Mouse (Mus musculus): ENCODE measurements around the gene Ephx3. TPM values are rescaled to one million over a fixed set of nuclear protein-coding genes. Genes with fewer than 3 reads are reported as not detected.

The Ephx3 gene
- 2.2 and 7.0 TPM in 2 replicates for polyA plus RNA-seq (2012; rRNA removed; ENCODE audit: low replicate concordance)

DNA sequence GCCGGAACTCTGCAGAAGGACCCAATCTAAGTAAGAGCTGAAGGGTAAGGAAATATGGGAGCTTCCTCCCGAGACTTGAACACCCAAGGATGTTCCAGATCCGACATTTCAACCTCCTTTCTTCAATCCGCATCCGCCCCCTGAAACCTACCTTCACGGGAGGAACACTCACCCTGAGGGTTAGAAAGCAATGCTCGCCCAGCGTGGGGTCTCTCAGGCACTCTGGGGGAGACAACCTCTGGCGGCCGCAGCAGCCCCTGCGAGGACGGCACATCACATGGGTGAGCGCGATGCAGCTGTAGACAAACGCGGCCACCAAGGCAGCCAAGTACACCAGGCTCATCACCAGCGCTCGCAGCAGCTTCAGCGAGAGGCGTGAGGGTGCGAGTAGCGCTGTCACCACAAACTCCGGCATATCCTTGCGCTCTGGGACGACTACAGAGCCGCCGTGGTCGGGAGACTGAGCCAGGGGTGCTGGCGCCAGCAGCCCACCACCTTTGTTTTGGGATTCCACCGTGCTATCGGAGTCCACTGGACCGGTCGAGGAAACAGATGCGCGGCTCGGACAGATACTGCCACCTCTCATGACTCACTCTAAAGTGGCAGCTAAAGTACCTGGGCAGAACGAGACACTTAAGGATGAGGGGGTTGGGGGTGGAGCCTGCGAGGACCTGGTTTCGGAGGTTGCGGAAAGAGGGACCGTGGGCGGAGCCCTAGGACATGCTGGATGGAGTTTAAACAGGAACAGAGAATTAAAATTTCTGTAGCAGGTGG is at the start of gene Ephx3:
Gene Ephx3, minus strand, starts transcription at position 687 of the 774 bp plus-strand sequence.

DNA sequence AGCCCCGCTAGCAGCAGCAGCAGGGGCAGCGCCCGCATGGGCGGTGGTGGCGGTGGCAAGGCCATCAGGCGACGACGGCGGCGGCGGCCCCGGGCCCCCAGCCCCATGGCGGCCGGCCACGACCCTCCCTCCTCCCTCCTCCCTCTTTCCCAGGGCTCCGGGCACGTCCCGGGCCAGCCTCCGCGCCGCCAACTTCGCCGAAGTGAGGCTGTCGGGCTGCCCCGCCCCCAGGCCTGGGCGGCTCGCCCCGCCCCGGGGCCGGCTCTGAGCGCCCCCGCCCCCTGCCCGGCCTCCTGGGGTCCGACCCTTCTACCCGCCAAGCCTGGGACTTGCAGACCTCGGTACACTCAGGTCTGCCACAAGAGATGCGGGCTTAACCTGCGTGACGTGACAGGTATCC is 22.7 kb downstream of the Ephx3 start, which contains the start of gene Notch3:
Gene Notch3, minus strand, starts transcription at position 166 of the 400 bp plus-strand sequence.

Other genes starting within 250 kb of the Ephx3 start
- 5.7 and 19.9 TPM in 2 replicates for gene Rrp1b, start 153.4 kb downstream of the Ephx3 start, polyA plus RNA-seq (2012; rRNA removed; ENCODE audit: low replicate concordance)
- 0.20 TPM in 1 of 2 replicates, not detected in the other for gene Hsf2bp, start 153.2 kb downstream of the Ephx3 start, polyA plus RNA-seq (2012; rRNA removed; ENCODE audit: low replicate concordance)
- gene Notch3, start 22.7 kb downstream of the Ephx3 start, polyA plus RNA-seq (2012; rRNA removed; ENCODE audit: low replicate concordance): 50.7 and 68.4 TPM in 2 replicates
- gene Brd4, start 95.2 kb upstream of the Ephx3 start, polyA plus RNA-seq (2012; rRNA removed; ENCODE audit: low replicate concordance): 23.2 and 39.1 TPM in 2 replicates
- 47.7 and 91.4 TPM in 2 replicates for gene Akap8, start 131.7 kb upstream of the Ephx3 start, polyA plus RNA-seq (2012; rRNA removed; ENCODE audit: low replicate concordance)
- 89.6 and 127 TPM in 2 replicates for gene Akap8l, start 161.1 kb upstream of the Ephx3 start, polyA plus RNA-seq (2012; rRNA removed; ENCODE audit: low replicate concordance)
- gene Wiz, start 199.9 kb upstream of the Ephx3 start, polyA plus RNA-seq (2012; rRNA removed; ENCODE audit: low replicate concordance): 31.6 and 59.8 TPM in 2 replicates
- 4.1 and 8.3 TPM in 2 replicates for gene Rasal3, start 214.0 kb upstream of the Ephx3 start, polyA plus RNA-seq (2012; rRNA removed; ENCODE audit: low replicate concordance)
- 0.90 and 2.3 TPM in 2 replicates for gene Pglyrp2, start 234.6 kb upstream of the Ephx3 start, polyA plus RNA-seq (2012; rRNA removed; ENCODE audit: low replicate concordance)